Mouse (Mus musculus): ENCODE data around the gene Zic4.

Gene Zic4

GRCm38 (mm10) chr9:91379300-91379635 lies 17.1 kb downstream of the Zic4 start:
- no peak for DNase-seq (ENCODE audit: low read depth, low spot score)

- DNase-seq (ENCODE audit: low read depth, low spot score) = no peak
Observed at GRCm38 (mm10) chr9:91379781-91380457, 17.7 kb downstream of the Zic4 start.

GRCm38 (mm10) chr9:91380458-91380914 lies 18.3 kb downstream of the Zic4 start:
- no peak for DNase-seq (ENCODE audit: low read depth, low spot score)

GRCm38 (mm10) chr9:91381284-91382110 lies 19.3 kb downstream of the Zic4 start:
- DNase-seq (ENCODE audit: low read depth, low spot score) = no peak

GRCm38 (mm10) chr9:91382111-91382379 lies 19.8 kb downstream of the Zic4 start:
- no peak for DNase-seq (ENCODE audit: low read depth, low spot score)

- no peak for DNase-seq (ENCODE audit: low read depth, low spot score)
Observed at GRCm38 (mm10) chr9:91382471-91383255, 20.4 kb downstream of the Zic4 start.

GRCm38 (mm10) chr9:91383441-91384135 lies 21.4 kb downstream of the Zic4 start:
- DNase-seq (ENCODE audit: low read depth, low spot score) = no peak

GRCm38 (mm10) chr9:91384136-91384500 lies 21.9 kb downstream of the Zic4 start:
- no peak for DNase-seq (ENCODE audit: low read depth, low spot score)

- DNase-seq (ENCODE audit: low read depth, low spot score) = no peak
Observed at GRCm38 (mm10) chr9:91384693-91385560, 22.7 kb downstream of the Zic4 start.

GRCm38 (mm10) chr9:91385561-91386430 lies 23.6 kb downstream of the Zic4 start:
- no peak for DNase-seq (ENCODE audit: low read depth, low spot score)

GRCm38 (mm10) chr9:91386502-91386890 lies 24.3 kb downstream of the Zic4 start:
- no peak for DNase-seq (ENCODE audit: low read depth, low spot score)

GRCm38 (mm10) chr9:91386891-91387739 lies 24.9 kb downstream of the Zic4 start:
- DNase-seq (ENCODE audit: low read depth, low spot score) = no peak

- no peak for DNase-seq (ENCODE audit: low read depth, low spot score)
Observed at GRCm38 (mm10) chr9:91387740-91388080, 25.5 kb downstream of the Zic4 start.

GRCm38 (mm10) chr9:91388173-91388572 lies 26.0 kb downstream of the Zic4 start:
- DNase-seq (ENCODE audit: low read depth, low spot score) = no peak

GRCm38 (mm10) chr9:91393376-91394068 lies 31.3 kb downstream of the Zic4 start:
- DNase-seq (ENCODE audit: low read depth, low spot score) = no peak

GRCm38 (mm10) chr9:91394211-91394646 lies 32.0 kb downstream of the Zic4 start:
- no peak for DNase-seq (ENCODE audit: low read depth, low spot score)

GRCm38 (mm10) chr9:91395066-91395772 lies 33.0 kb downstream of the Zic4 start:
- DNase-seq (ENCODE audit: low read depth, low spot score) = no peak

GRCm38 (mm10) chr9:91399976-91400375 lies 37.8 kb downstream of the Zic4 start:
- no peak for DNase-seq (ENCODE audit: low read depth, low spot score)
